Mouse (Mus musculus) kidney, embryonic 16.5 days (tissue): ENCODE measurements around the gene Vipr1. TPM values are rescaled to one million over a fixed set of nuclear protein-coding genes. Genes with fewer than 3 reads are reported as not detected.

ENCODE experiments used
- ATAC-seq: fragments of 200-750 bp; cut with Nextera tagmentation; 2 replicates; pipeline ENCODE4 v1.8.0; 2017; ENCODE audit warnings: moderate TSS enrichment; ENCODE audit not compliant: low FRiP score, low TSS enrichment
- H3K27ac ChIP-seq: fragments of 300-500 bp; sonication (generic); 2 replicates; pipeline ENCODE4 v1.5.1; 2014; ENCODE audit warnings: low read length
- H3K27me3 ChIP-seq: fragments of 300-500 bp; sonication (generic); 2 replicates; pipeline ENCODE4 v1.6.1; 2014; ENCODE audit warnings: low read length, control low read depth, mixed read lengths; ENCODE audit not compliant: insufficient read depth
- H3K36me3 ChIP-seq: fragments of 300-500 bp; sonication (generic); 2 replicates; pipeline ENCODE4 v1.6.1; 2014; ENCODE audit warnings: low read length, control low read depth, mixed read lengths; ENCODE audit not compliant: insufficient read depth
- H3K4me1 ChIP-seq: fragments of 300-500 bp; sonication (generic); 2 replicates; pipeline ENCODE4 v1.6.1; 2014; ENCODE audit warnings: low read length, control low read depth, mixed read lengths; ENCODE audit not compliant: insufficient read depth
- H3K4me2 ChIP-seq: fragments of 300-500 bp; sonication (generic); replicated peaks from 2 replicates; pipeline ENCODE4 v1.6.1; 2014; ENCODE audit warnings: low read depth, low read length
- H3K4me3 ChIP-seq: fragments of 300-500 bp; sonication (generic); 2 replicates; pipeline ENCODE4 v1.5.1; 2014; ENCODE audit warnings: mild to moderate bottlenecking, low read length
- H3K9ac ChIP-seq: fragments of 300-500 bp; sonication (generic); replicated peaks from 2 replicates; pipeline ENCODE4 v1.6.1; 2014; ENCODE audit warnings: low read length
- H3K9me3 ChIP-seq: fragments of 300-500 bp; sonication (generic); 2 replicates; pipeline ENCODE4 v1.6.1; 2016; ENCODE audit warnings: low read length, control low read depth
- WGBS: fragments of 180-500 bp; shearing (Covaris S2); extraction: QIAGEN DNeasy Blood & Tissue Kit; methylation state at CpG from one replicate; pipeline ENCODE4 v1.1.7; 2014; 5-methylcytosine and 5-hydroxymethylcytosine counted together
- polyA plus RNA-seq: library from polyadenylated mRNA; unstranded; fragments of >200 nt; fragmentation: Nextera tagmentation; extraction: Ambion mirVana; gene quantifications from 2 replicates; pipeline ENCODE4 v1.2.1, GENCODE M21; 2015

Vipr1 gene
- polyA plus RNA-seq, 1 experiment from 2014 or later: 0.04 TPM

DNA sequence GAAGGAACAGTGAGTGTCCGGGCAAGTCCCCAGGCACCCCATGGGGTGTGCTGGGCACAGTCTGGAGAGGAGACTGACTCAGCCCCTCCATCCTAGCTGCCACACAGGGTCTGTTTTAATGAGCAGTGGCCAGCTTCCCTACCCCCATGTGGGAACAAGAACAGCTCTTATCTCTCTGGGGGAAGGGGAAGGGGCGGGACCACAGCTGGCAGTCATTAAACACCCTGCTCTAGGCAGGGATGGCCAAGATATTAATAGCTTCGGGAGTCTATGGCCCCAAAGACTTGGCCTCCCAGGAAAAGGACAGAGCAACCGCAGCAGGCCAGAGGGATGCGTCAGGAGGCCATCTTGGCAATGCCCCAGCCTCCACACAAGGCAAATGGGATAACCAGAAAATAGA, 29.8 kb downstream of the Vipr1 start:
- Histone ChIP-seq H3K4me3 (no peak overlapping the region), H3K4me2 (no peak overlapping the region), H3K9ac (no peak overlapping the region), H3K9me3 (no peaks in the 10 kb centered on the region), H3K27ac (no peak overlapping the region), H3K36me3 (no peaks in the 10 kb centered on the region), H3K4me1 (peaks cover 11% of the 10 kb centered on the region), H3K27me3 (peaks cover 36% of the 10 kb centered on the region)
- 53% methylated on average over 5 of the region's 5 CpGs for WGBS
- ATAC-seq: no peak

DNA sequence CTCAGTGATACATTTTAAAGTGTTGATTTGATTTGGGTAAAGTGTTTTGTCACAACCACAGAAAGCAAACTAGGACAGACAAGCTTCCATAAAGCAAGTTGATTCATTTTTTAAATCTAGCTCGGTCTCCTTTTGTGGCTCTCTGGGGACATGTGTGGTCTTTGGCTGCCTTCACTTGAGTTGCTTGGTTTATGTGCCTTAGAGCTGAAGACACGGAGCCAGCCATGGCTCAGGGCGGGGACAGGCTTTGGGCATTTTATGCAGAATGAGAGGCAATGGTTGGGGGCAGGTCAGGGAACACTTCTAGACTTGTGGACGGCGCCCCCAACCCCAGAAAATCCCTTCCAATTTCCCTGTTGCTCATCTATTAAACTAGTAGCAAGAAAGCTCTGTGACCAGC, 31.2 kb downstream of the Vipr1 start:
- peaks cover 13% of the 10 kb centered on the region for H3K4me1 ChIP-seq
- no peaks in the 10 kb centered on the region for H3K36me3 ChIP-seq
- H3K9me3 ChIP-seq: no peaks in the 10 kb centered on the region
- H3K27me3 ChIP-seq: peaks cover 22% of the 10 kb centered on the region
- H3K9ac ChIP-seq: no peak overlapping the region
- H3K4me3 ChIP-seq: no peak overlapping the region
- no peak overlapping the region for H3K27ac ChIP-seq
- no peak overlapping the region for H3K4me2 ChIP-seq
- ATAC-seq: no peak
- WGBS: 82% methylated on average over 5 of the region's 5 CpGs

DNA sequence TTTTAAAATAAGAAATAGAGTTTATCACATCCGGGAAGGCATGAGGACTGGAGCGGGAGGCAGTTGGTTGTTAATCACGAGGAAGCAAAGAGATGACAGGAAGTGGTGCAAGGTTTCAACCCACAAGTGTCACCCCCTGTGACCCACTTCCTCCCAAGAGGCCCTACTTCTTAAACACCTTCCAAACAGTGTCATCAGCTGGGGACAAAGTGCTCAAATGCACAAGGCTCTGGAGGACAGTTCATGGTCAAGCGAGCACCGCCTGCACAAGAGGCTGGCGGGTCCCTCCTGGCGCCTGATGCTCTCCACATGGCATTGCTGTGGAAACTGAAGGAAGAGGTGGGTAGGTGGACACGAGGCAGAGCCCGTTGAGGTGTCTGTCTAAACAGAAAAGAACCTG, 32.5 kb downstream of the Vipr1 start:
- no peak overlapping the region for H3K27ac ChIP-seq
- no peaks in the 10 kb centered on the region for H3K36me3 ChIP-seq
- no peaks in the 10 kb centered on the region for H3K9me3 ChIP-seq
- no peak overlapping the region for H3K4me3 ChIP-seq
- ATAC-seq: no peak
- no peak overlapping the region for H3K9ac ChIP-seq
- peaks cover 10% of the 10 kb centered on the region for H3K4me1 ChIP-seq
- WGBS: 53% methylated on average over 9 of the region's 9 CpGs
- H3K27me3 ChIP-seq: peaks cover 11% of the 10 kb centered on the region
- no peak overlapping the region for H3K4me2 ChIP-seq

DNA sequence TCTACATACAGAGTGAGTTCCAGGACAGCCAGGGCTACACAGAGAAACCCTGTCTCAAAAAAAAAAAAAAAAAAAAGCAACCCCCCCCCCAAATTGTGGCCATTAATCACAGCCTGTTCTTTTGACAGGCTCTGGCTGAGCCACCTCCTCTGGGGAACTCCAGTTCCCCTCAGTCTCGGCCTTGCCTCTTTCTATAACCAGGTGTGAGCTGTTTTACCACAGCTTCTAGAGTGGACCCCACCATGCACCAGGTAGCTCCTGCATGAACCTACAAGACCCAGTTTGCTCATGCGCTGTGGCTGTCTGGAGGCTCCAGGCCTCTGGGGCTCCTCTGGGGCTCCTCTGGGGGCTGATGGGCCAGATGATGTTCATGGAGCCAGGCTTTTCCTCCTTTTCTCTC, 33.0 kb downstream of the Vipr1 start:
- WGBS: 83% methylated on average over 2 of the region's 2 CpGs
- Histone ChIP-seq H3K4me2 (no peak overlapping the region), H3K4me3 (no peak overlapping the region), H3K36me3 (no peaks in the 10 kb centered on the region), H3K27ac (no peak overlapping the region), H3K9me3 (no peaks in the 10 kb centered on the region), H3K9ac (no peak overlapping the region), H3K4me1 (peaks cover 10% of the 10 kb centered on the region), H3K27me3 (peaks cover 7% of the 10 kb centered on the region)
- no peak for ATAC-seq

DNA sequence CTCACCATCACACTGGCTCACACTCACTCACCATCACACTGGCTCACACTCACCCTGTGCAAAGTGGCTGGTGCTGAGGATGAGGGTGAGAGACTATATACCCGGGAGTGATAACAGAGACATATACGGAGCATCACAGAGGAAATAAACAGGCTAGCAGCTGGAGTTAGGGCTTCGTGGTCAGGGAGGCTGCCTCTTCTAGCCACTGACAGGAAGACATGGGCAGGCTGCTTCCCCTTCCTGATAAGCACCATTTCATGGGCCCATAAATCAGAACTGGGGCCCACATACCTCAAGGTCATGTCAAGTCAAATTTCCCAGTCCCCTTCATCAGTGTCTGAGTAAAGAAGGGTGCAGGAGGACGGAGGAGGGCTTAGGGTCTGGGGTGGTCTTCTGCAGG, 34.6 kb downstream of the Vipr1 start:
- WGBS: 39% methylated on average over 4 of the region's 4 CpGs
- no peaks in the 10 kb centered on the region for H3K36me3 ChIP-seq
- no peak overlapping the region for H3K4me3 ChIP-seq
- H3K4me2 ChIP-seq: no peak overlapping the region
- H3K9me3 ChIP-seq: no peaks in the 10 kb centered on the region
- H3K9ac ChIP-seq: no peak overlapping the region
- H3K27me3 ChIP-seq: no peaks in the 10 kb centered on the region
- peaks cover 10% of the 10 kb centered on the region for H3K4me1 ChIP-seq
- no peak overlapping the region for H3K27ac ChIP-seq
- no peak for ATAC-seq

DNA sequence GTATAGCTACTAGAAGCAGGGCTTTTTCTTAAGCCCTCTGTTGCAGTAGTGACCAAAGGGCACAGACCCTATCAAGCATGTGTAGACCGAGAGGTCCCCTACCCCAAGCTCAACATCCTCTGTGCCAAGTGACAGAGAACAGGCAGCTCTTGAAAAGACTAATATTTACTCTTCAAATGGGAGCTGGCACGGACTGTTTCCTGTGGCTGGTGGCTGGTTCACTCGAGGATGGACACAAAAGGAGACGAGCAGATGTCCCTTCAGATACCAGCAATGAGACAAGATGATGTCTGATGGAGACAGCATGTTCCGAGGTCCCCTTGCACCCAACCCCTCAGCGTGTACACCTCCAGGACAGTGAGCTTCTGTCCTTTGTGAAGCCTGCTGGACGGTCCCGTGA, 35.0 kb downstream of the Vipr1 start:
- Histone ChIP-seq H3K4me2 (no peak overlapping the region), H3K9me3 (no peaks in the 10 kb centered on the region), H3K27me3 (no peaks in the 10 kb centered on the region), H3K4me1 (peaks cover 6% of the 10 kb centered on the region), H3K27ac (no peak overlapping the region), H3K36me3 (no peaks in the 10 kb centered on the region), H3K4me3 (no peak overlapping the region), H3K9ac (no peak overlapping the region)
- no peak for ATAC-seq
- WGBS: 59% methylated on average over 8 of the region's 8 CpGs

DNA sequence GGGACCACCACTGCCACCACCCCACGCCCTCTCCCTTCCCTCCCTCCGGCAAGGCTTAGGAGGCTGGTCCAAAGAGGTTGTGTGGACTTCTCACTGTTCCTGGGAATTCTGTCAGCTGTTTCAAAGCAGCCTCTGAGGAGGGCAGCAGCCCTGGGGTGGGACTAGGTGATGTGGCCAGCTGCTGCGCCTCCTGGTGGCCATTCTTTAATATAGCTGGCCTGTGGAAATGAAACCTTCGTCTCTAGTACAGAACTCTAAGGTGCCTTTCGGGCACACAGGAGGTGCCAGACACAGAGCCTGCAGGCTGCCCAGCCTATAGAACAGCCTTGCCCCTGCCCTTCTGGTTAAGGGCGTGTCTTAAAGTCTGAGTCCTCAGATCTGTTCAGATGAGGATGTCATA, 37.0 kb downstream of the Vipr1 start:
- Histone ChIP-seq H3K4me3 (no peak overlapping the region), H3K4me2 (no peak overlapping the region), H3K27me3 (no peaks in the 10 kb centered on the region), H3K9ac (no peak overlapping the region), H3K27ac (no peak overlapping the region), H3K36me3 (no peaks in the 10 kb centered on the region), H3K9me3 (no peaks in the 10 kb centered on the region), H3K4me1 (peaks cover 6% of the 10 kb centered on the region)
- WGBS: 12% methylated on average over 6 of the region's 6 CpGs
- ATAC-seq: peak; percentile 37; the same call in 1 of the 2 replicates

DNA sequence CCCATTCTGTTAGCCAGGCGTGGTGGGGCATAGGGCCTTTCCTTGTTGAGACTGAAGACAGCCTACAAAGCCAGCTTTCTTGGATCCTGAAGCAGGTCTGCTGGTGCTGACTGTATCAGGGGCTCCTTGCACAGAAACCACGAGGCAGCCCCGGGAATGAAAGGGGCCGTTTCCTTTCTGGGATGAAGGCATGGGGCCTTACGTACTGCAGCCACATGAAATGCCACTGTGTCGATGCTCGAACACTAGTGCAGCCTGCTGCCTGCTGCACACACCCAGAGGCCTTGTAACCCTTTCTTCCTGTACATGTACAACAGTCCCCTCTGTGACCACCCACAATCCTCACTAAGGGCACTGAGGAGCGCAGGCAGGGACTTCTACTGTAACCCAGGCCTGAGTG, 38.7 kb downstream of the Vipr1 start:
- Histone ChIP-seq H3K4me1 (peaks cover 6% of the 10 kb centered on the region), H3K27me3 (no peaks in the 10 kb centered on the region), H3K4me3 (no peak overlapping the region), H3K4me2 (no peak overlapping the region), H3K36me3 (peaks cover 8% of the 10 kb centered on the region; the same call in 1 of the 2 replicates), H3K9me3 (no peaks in the 10 kb centered on the region), H3K27ac (no peak overlapping the region), H3K9ac (no peak overlapping the region)
- WGBS: 74% methylated on average over 8 of the region's 8 CpGs
- no peak for ATAC-seq

DNA sequence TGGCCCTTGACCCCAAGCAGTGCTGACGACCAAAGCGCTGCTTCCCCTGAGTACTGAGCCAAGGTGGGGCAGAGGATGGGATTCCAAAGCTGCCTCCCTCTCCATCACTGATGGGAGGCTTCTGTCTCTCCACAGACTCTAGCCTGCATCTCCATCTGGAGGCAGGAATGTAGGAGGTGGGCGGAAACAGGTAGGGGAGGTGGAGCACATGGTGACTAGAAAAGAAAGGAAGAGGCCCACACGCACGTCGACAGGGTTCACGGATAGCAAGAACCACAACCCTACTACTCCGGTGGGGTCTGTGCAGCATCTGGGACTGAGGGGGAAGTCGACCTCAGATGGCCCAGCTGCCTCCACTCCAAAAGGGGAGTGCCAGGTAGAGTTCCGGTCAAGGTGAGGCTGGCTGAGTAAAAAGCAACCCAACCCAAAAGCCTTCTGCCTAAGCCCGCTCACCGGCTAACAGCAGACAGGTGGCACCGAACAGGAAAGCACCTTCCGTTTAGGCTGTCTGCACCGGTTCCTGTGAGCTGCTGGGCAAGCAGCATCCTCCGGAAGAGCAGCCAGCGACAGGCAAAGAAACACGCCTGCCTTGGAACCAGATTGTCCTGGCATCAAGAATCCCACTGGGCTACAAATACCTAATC, 39.6 kb downstream of the Vipr1 start:
- H3K4me2 ChIP-seq: no peak overlapping the region
- no peak for ATAC-seq
- H3K27me3 ChIP-seq: no peaks in the 10 kb centered on the region
- H3K27ac ChIP-seq: no peak overlapping the region
- no peak overlapping the region for H3K4me3 ChIP-seq
- WGBS: 75% methylated on average over 18 of the region's 18 CpGs
- H3K9me3 ChIP-seq: no peaks in the 10 kb centered on the region
- no peak overlapping the region for H3K9ac ChIP-seq
- H3K36me3 ChIP-seq: peaks cover 9% of the 10 kb centered on the region
- H3K4me1 ChIP-seq: peaks cover 3% of the 10 kb centered on the region

DNA sequence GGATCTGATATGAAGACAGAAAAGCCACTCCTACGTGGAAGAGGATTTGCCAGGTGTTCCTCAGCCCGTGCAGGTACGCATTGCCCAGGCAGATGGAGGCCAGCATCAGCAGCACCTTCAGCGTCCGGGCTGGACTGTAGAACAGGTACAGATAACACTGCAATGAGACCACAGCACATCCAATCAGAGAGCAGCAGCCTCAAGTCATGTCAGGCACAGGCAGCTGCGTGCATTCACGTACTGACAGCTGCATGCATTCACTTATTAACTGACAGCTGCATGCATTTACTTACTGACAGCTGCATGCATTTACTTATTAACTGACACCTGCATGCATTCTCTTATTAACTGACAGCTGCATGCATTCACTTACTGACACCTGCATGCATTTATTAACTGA, 42.2 kb downstream of the Vipr1 start:
- H3K9ac ChIP-seq: no peak overlapping the region
- H3K4me2 ChIP-seq: no peak overlapping the region
- ATAC-seq: no peak
- 78% methylated on average over 7 of the region's 7 CpGs for WGBS
- H3K27ac ChIP-seq: no peak overlapping the region
- H3K9me3 ChIP-seq: no peaks in the 10 kb centered on the region
- no peaks in the 10 kb centered on the region for H3K27me3 ChIP-seq
- H3K4me1 ChIP-seq: no peaks in the 10 kb centered on the region
- H3K4me3 ChIP-seq: no peak overlapping the region
- peaks cover 20% of the 10 kb centered on the region for H3K36me3 ChIP-seq
